Mouse (Mus musculus) spleen, adult 2 months (tissue): ENCODE measurements around the gene Epx. TPM values are rescaled to one million over a fixed set of nuclear protein-coding genes. Genes with fewer than 3 reads are reported as not detected.

Experiments used
- DNase-seq, 2 experiments: peaks; one replicate each; pipeline versions ENCODE4 v3.0.0 to v3.0.0-alpha.2; 2012 to 2021; ENCODE audit warnings: low spot score in 2 of 2, low read depth in 1 of 2
- H3K27ac ChIP-seq: fragments of 200-500 bp; 2 replicates; pipeline ENCODE4 v1.5.1; 2012; ENCODE audit warnings: low read length, inconsistent platforms; ENCODE audit not compliant: insufficient read depth
- H3K27me3 ChIP-seq: fragments of 200-500 bp; 2 replicates; pipeline ENCODE4 v1.6.1; 2012; ENCODE audit warnings: mild to moderate bottlenecking, moderate library complexity, low read length, inconsistent platforms; ENCODE audit not compliant: control insufficient read depth, insufficient read depth
- H3K36me3 ChIP-seq: fragments of 200-500 bp; 2 replicates; pipeline ENCODE4 v1.6.1; 2012; ENCODE audit warnings: mild to moderate bottlenecking, low read length, inconsistent platforms; ENCODE audit not compliant: control insufficient read depth, insufficient read depth
- H3K4me1 ChIP-seq: fragments of 200-500 bp; 2 replicates; pipeline ENCODE4 v1.6.1; 2011; ENCODE audit warnings: inconsistent platforms; ENCODE audit not compliant: control insufficient read depth, insufficient read depth, insufficient read length
- H3K4me3 ChIP-seq: fragments of 200-500 bp; 2 replicates; pipeline ENCODE4 v1.5.1; 2011; ENCODE audit warnings: mild to moderate bottlenecking, inconsistent platforms; ENCODE audit not compliant: insufficient read depth, insufficient read length; ENCODE audit errors: extremely low read depth
- CTCF ChIP-seq: fragments of 200-500 bp; IDR thresholded peaks from 2 replicates; pipeline ENCODE4 v1.5.1; 2011; ENCODE audit warnings: mild to moderate bottlenecking, inconsistent platforms; ENCODE audit not compliant: insufficient read depth, insufficient read length, insufficient replicate concordance; ENCODE audit errors: extremely low read depth
- POLR2A ChIP-seq: fragments of 200-500 bp; IDR thresholded peaks from 2 replicates; pipeline ENCODE4 v1.6.1; 2011; ENCODE audit warnings: low read depth, low read length, inconsistent platforms
- WGBS: fragments of 180-500 bp; shearing (Covaris S2); methylation state at CpG from one replicate; pipeline ENCODE4 v1.1.7; 2018; 5-methylcytosine and 5-hydroxymethylcytosine counted together
- polyA plus RNA-seq: library from polyadenylated mRNA; depleted of rRNA; stranded (reverse); fragments of >200 nt; gene quantifications from 2 replicates; pipeline ENCODE4 v1.2.3, GENCODE M21; 2012

Gene Epx
- polyA plus RNA-seq, 1 experiment: 2.5 TPM

- Histone ChIP-seq H3K27me3 (no peaks in the 10 kb centered on the region), H3K27ac (no peak overlapping the region), H3K36me3 (no peaks in the 10 kb centered on the region), H3K4me3 (no peak overlapping the region), H3K4me1 (no peaks in the 10 kb centered on the region)
- WGBS: 94% methylated on average over 12 of the region's 12 CpGs
- TF ChIP-seq POLR2A (no peak), CTCF (no peak)
- DNase-seq: no peak
Observed at GRCm38 (mm10) chr11:87846968-87847600, 28.3 kb downstream of the Epx start.

GRCm38 (mm10) chr11:87841436-87841835, 33.9 kb downstream of the Epx start:
- H3K4me3 ChIP-seq: no peak overlapping the region
- 80% methylated on average over 3 of the region's 3 CpGs for WGBS
- H3K27ac ChIP-seq: no peak overlapping the region
- no peaks in the 10 kb centered on the region for H3K27me3 ChIP-seq
- DNase-seq: no peak
- no peaks in the 10 kb centered on the region for H3K4me1 ChIP-seq
- no peaks in the 10 kb centered on the region for H3K36me3 ChIP-seq
- TF ChIP-seq POLR2A (no peak), CTCF (no peak)

- Histone ChIP-seq H3K27me3 (no peaks in the 10 kb centered on the region), H3K4me1 (no peaks in the 10 kb centered on the region), H3K36me3 (no peaks in the 10 kb centered on the region), H3K4me3 (no peak overlapping the region), H3K27ac (no peak overlapping the region)
- WGBS: 87% methylated on average over 8 of the region's 8 CpGs
- DNase-seq: no peak
- no peak for TF ChIP-seq POLR2A
- no peak for TF ChIP-seq CTCF
Observed at GRCm38 (mm10) chr11:87840676-87841075, 34.7 kb downstream of the Epx start.

- no peaks in the 10 kb centered on the region for H3K4me1 ChIP-seq
- WGBS: 55% methylated on average over 10 of the region's 10 CpGs
- DNase-seq: no peak
- no peak within 1 kb of the TSS for H3K4me3 ChIP-seq
- no peak within 1 kb of the TSS for H3K27ac ChIP-seq
- H3K27me3 ChIP-seq: no peaks in the 10 kb centered on the region; the same call in 1 of the 2 replicates
- H3K36me3 ChIP-seq: no peaks in the 10 kb centered on the region
- TF ChIP-seq POLR2A (no peak), CTCF (no peak)
Observed at GRCm38 (mm10) chr11:87828239-87828900, 47.0 kb downstream of the Epx start, which contains the start of gene Lpo. Gene Lpo, minus strand, starts transcription at chr11:87828289.

GRCm38 (mm10) chr11:87821502-87821901, 53.8 kb downstream of the Epx start:
- Histone ChIP-seq H3K27ac (no peak overlapping the region), H3K4me1 (no peaks in the 10 kb centered on the region), H3K27me3 (no peaks in the 10 kb centered on the region), H3K36me3 (no peaks in the 10 kb centered on the region), H3K4me3 (no peak overlapping the region)
- no peak for TF ChIP-seq POLR2A
- no peak for TF ChIP-seq CTCF
- WGBS: 86% methylated on average over 5 of the region's 5 CpGs
- DNase-seq: no peak

- no peak for DNase-seq
- no peak overlapping the region for H3K27ac ChIP-seq
- no peaks in the 10 kb centered on the region for H3K36me3 ChIP-seq
- no peak for TF ChIP-seq POLR2A
- no peak for TF ChIP-seq CTCF
- H3K4me1 ChIP-seq: no peaks in the 10 kb centered on the region
- 38% methylated on average over 4 of the region's 4 CpGs for WGBS
- H3K4me3 ChIP-seq: no peak overlapping the region; the same call in 1 of the 2 replicates
- no peaks in the 10 kb centered on the region for H3K27me3 ChIP-seq
Observed at GRCm38 (mm10) chr11:87817443-87817773, 57.9 kb downstream of the Epx start.

GRCm38 (mm10) chr11:87816707-87817442, 58.5 kb downstream of the Epx start:
- Histone ChIP-seq H3K4me3 (peak overlapping the region; percentile 38; the same call in 1 of the 2 replicates), H3K27me3 (no peaks in the 10 kb centered on the region)
- 8% methylated on average over 31 of the region's 31 CpGs for WGBS

More at GRCm38 (mm10) chr11:87816707-87817442, 58.5 kb downstream of the Epx start:
- DNase-seq: peak in 1 of 2 experiments; percentile 23
- H3K27ac ChIP-seq: no peak overlapping the region
- H3K4me1 ChIP-seq: no peaks in the 10 kb centered on the region
- H3K36me3 ChIP-seq: no peaks in the 10 kb centered on the region
- TF ChIP-seq POLR2A (no peak), CTCF (peak; percentile 79)
